Mouse (Mus musculus): ENCODE measurements around the gene 1700066M21Rik. TPM values are rescaled to one million over a fixed set of nuclear protein-coding genes. Genes with fewer than 3 reads are reported as not detected.

The 1700066M21Rik gene
- 1 to 10 TPM; 3.1 to 4.7 TPM for total RNA-seq (2021)

DNA sequence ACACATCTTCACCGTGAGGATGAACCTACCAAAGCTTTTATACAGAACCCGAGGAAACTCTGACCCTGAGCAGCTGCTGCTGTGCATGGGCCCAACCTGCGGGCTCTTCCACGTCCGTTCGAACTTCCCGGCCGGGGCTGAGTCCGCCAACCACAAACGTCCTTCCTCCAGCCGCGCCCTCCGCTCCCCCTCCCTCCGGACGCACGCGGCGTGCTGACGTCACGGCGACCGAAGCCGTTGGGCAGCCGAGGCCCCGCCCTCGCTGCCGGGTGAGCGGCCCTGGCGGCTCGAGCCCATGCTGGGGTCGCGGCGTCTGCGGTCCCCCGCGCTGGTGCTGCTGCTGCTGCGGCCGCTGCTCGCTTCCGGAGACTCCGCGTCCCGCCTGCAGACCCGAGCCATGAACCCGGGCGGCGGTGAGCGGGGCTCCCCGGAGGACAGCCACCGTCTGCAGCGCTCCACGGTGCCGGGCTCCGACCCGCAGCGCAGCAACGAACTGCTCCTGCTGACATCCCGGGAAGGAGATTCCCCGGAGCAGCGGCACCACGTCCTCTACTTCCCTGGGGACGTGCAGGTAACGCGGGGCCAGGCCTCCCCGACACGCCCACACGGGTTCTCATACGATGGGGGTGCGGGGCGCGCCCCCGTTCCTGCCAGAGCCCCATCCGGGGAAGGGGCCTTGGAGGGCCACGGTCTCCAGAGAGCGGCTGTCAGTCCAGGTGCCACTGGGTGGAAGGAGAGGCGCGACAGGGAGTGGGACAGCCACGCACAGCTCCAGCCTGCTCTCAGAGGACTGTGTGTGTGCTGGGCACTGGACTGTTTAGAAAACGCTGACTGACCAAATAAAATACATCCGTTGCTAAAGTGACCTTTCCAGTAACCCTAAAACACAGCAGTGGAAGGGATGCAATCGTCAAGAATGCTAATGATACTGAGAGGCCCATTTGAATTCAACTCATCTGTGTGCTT lies at the start of gene 1700066M21Rik:
Gene 1700066M21Rik (plus strand): TSS at position 245 of the 966 bp plus-strand sequence.
- intact Hi-C loops (cut with DNase I) = no loop called here
- DNase-seq = peak; percentile 96 to 97

- intact Hi-C loops (cut with DNase I) = no loop called here
These were observed 47.9 kb upstream of the 1700066M21Rik start for GRCm38 (mm10) chr1:57329285-57330093.

GRCm38 (mm10) chr1:57330228-57330627 lies 47.2 kb upstream of the 1700066M21Rik start:
- intact Hi-C loops (cut with DNase I) = no loop called here
- DNase-seq = no peak

More at GRCm38 (mm10) chr1:57329285-57330093, 47.9 kb upstream of the 1700066M21Rik start:
- no peak for DNase-seq

- no peak for DNase-seq
- intact Hi-C loops (cut with DNase I) = no loop called here
These were observed 45.4 kb upstream of the 1700066M21Rik start for GRCm38 (mm10) chr1:57332040-57332439.

GRCm38 (mm10) chr1:57333550-57334213 lies 43.7 kb upstream of the 1700066M21Rik start:
- DNase-seq = peak; percentile 48 to 62
- intact Hi-C loops (cut with DNase I) = no loop called here

DNA sequence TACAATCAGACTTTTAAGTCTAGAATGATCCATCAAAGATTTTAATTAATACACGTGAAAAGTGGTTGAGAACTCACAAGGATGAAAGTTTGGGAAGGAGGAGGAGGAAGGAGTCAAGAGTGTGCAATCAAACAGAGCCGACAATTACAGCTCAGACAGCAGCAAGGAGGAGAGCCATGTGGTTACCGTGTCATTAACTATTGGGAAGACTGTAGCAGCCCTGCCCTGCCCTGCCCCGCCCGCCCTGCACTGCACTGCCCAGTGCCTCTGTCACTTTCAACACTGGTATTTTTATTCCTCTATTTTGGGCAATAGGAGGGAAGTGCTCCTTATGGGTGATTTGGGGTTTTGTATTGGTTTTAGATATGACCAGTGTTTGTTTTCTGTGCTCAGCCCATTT lies 42.2 kb upstream of the 1700066M21Rik start:
- intact Hi-C loops (cut with DNase I) = loop anchor here (5.0 kb wide), 1 partner anchor 1443 kb away; no protein-coding TSS in a partner anchor
- DNase-seq = no peak

DNA sequence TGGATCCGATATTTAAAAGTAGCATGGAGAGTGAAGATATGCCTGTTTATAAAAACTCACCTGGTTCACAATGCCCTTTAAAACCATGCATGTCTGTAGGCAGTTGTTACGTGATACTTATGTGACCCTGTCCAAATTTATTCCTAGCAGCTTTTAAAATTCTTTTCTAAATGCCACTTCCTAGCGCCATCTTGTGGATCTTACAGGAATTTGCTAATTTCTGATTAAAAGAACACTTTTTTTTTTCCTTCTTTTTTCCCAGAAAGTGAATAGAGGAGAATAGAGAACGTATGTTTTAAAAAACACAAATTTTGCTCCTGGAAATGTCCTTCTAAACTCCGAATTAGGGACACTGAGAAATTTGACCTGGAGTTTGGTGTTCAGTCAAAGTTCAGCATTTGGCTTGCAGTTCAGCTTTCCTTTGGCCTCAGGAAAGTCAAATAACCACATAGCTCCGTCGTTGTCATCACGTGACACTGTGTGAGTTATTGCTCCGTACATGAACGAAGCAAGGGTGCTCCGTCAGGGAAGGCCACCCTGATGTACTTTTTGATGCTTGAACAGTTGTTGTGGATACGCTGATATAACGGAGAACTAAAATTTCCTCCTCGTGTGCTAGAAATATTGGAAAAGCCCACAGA lies 38.1 kb upstream of the 1700066M21Rik start:
- intact Hi-C loops (cut with DNase I) = loop anchor here (5.0 kb wide), 1 partner anchor 1447 kb away; no protein-coding TSS in a partner anchor
- DNase-seq = peak in 1 of 2 experiments; percentile 15

- no peak for DNase-seq
- intact Hi-C loops (cut with DNase I) = no loop called here
These were observed 36.2 kb upstream of the 1700066M21Rik start for GRCm38 (mm10) chr1:57341197-57341596.

GRCm38 (mm10) chr1:57347487-57347886 lies 29.9 kb upstream of the 1700066M21Rik start:
- intact Hi-C loops (cut with DNase I) = no loop called here
- DNase-seq = no peak

DNA sequence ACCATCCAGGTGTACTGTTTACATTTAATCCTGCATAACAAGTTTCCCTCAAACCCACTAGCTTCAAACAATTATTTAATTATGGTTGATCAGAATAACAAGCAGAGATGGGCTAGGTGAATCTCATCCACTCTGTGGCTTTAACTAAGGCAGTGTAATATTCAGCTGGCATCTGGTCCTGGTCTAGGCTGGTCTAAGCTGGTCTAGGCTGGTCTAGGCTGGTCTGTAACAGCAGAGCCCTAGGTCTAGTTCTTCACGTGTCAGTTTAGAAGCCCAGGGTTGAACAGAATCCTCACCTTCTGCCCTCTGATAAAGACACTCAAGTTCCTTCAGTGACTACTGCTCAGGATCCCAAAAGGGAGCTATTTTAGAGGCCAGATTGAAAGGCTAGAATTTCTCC lies 25.5 kb upstream of the 1700066M21Rik start:
- intact Hi-C loops (cut with DNase I) = no loop called here

GRCm38 (mm10) chr1:57358546-57358945 lies 18.9 kb upstream of the 1700066M21Rik start:
- DNase-seq = no peak
- intact Hi-C loops (cut with DNase I) = no loop called here

More for the DNA sequence above, 25.5 kb upstream of the 1700066M21Rik start:
- no peak for DNase-seq

GRCm38 (mm10) chr1:57367446-57367845 lies 10.0 kb upstream of the 1700066M21Rik start:
- DNase-seq = no peak
- intact Hi-C loops (cut with DNase I) = no loop called here

- DNase-seq = no peak
- intact Hi-C loops (cut with DNase I) = no loop called here
These were observed 8.3 kb upstream of the 1700066M21Rik start for GRCm38 (mm10) chr1:57369111-57369510.

GRCm38 (mm10) chr1:57370451-57370850 lies 7.0 kb upstream of the 1700066M21Rik start:
- no peak for DNase-seq
- intact Hi-C loops (cut with DNase I) = no loop called here

- intact Hi-C loops (cut with DNase I) = no loop called here
- DNase-seq = no peak
These were observed 2.1 kb upstream of the 1700066M21Rik start for GRCm38 (mm10) chr1:57375276-57375675.

DNA sequence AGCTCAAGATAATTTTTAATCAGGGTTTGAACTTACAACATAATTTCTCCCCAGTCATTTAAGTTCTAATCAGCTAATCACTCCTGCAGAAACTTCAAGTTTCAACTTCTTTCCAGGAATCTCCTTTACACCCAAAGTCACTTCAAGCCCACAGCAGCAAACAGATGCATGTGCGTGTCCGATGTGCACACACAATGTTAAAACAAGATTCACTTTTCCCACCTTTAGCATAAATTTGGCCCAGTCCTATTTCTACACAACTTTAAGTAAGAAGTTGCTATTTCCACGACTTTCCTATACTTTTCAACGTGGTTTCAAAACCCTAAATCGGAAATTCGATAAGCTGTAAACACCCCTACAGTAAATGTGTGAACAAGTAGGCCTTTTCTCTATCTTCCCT lies 614 bp upstream of the 1700066M21Rik start:
- DNase-seq = no peak

GRCm38 (mm10) chr1:57386519-57386918 lies 9.1 kb downstream of the 1700066M21Rik start:
- no peak for DNase-seq

More for the DNA sequence above, 614 bp upstream of the 1700066M21Rik start:
- intact Hi-C loops (cut with DNase I) = no loop called here

GRCm38 (mm10) chr1:57387876-57388275 lies 10.5 kb downstream of the 1700066M21Rik start:
- intact Hi-C loops (cut with DNase I) = no loop called here
- no peak for DNase-seq

More at GRCm38 (mm10) chr1:57386519-57386918, 9.1 kb downstream of the 1700066M21Rik start:
- intact Hi-C loops (cut with DNase I) = no loop called here

DNA sequence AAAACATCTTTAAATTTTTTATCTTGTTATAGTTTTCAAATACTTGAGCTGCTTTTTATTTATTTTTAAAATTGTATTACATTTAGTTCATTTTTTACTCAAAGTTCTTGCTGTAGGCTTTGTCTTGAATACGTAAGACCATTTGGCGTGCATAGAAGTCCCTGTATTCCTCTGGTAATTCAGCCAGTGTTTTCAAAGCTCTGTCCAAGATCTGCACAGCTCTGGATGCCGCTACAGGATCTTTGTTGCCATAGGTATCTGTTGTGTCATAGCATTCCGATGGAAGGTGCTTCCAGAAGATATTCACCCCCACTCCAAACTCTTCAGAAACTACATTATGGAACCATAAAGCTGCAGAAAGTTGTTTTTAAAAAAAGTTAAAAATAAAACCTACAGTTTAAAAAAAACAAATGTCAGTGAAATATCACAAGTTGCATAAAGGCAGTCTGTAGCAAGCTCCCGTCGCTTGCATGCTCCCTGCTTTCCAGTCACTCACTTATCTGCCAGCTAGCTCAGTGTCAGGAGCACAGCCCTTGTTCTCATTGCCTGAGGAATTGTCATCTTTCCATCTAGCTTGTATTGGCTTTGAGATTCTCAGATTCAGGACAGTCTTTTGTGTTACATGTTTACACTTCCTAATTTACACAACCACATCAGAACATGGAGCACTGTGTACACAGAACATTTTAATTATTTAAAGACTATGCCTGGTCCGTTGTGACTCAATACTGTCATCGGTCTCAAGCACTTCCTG lies 11.2 kb downstream of the 1700066M21Rik start:
- intact Hi-C loops (cut with DNase I) = no loop called here
- no peak for DNase-seq

Measured in heart, postnatal 10 days (tissue).